Mouse (Mus musculus) kidney, adult 2 months (tissue): ENCODE data around the gene Zscan26. TPM values are rescaled to one million over a fixed set of nuclear protein-coding genes. Genes with fewer than 3 reads are reported as not detected.

ENCODE experiments used
- DNase-seq: peaks from one replicate; pipeline ENCODE4 v3.0.0; 2021
- H3K27ac ChIP-seq: fragments of 200-500 bp; 2 replicates; pipeline ENCODE4 v1.5.1; 2012; ENCODE audit warnings: low read depth, low read length, control low read depth, inconsistent platforms; ENCODE audit not compliant: insufficient read depth
- H3K27me3 ChIP-seq: fragments of 200-500 bp; replicated peaks from 2 replicates; pipeline ENCODE4 v1.6.1; 2012; ENCODE audit warnings: mild to moderate bottlenecking, moderate library complexity, low read length, inconsistent platforms; ENCODE audit not compliant: control insufficient read depth, insufficient read depth
- H3K36me3 ChIP-seq: fragments of 200-500 bp; 2 replicates; pipeline ENCODE4 v1.6.1; 2012; ENCODE audit warnings: mild to moderate bottlenecking, moderate library complexity, low read length, inconsistent platforms; ENCODE audit not compliant: control insufficient read depth, insufficient read depth
- H3K4me1 ChIP-seq: fragments of 200-500 bp; 2 replicates; pipeline ENCODE4 v1.6.1; 2011; ENCODE audit warnings: low read length; ENCODE audit not compliant: control insufficient read depth, insufficient read depth
- H3K4me3 ChIP-seq: fragments of 200-500 bp; 2 replicates; pipeline ENCODE4 v1.5.1; 2011; ENCODE audit warnings: mild to moderate bottlenecking, low read depth, low read length, control low read depth; ENCODE audit not compliant: insufficient read depth
- CTCF ChIP-seq: fragments of 200-500 bp; conservative IDR thresholded peaks from 2 replicates; pipeline ENCODE4 v1.5.1; 2011; ENCODE audit warnings: low read depth, mild to moderate bottlenecking, control low read depth, low read length, moderate library complexity, mixed read lengths; ENCODE audit not compliant: insufficient read depth, insufficient read length
- POLR2A ChIP-seq: fragments of 200-500 bp; IDR thresholded peaks from one replicate; pipeline ENCODE4 v1.6.1; 2011; ENCODE audit warnings: low read depth, low read length, control low read depth
- WGBS: fragments of 180-500 bp; shearing (Covaris S2); methylation state at CpG from one replicate; pipeline ENCODE4 v1.1.7; 2018; 5-methylcytosine and 5-hydroxymethylcytosine counted together
- polyA plus RNA-seq: library from polyadenylated mRNA; depleted of rRNA; stranded (reverse); fragments of >200 nt; gene quantifications from 2 replicates; pipeline ENCODE4 v1.2.3, GENCODE M21; 2012

The Zscan26 gene
- polyA plus RNA-seq, 1 experiment = 14.7 TPM

DNA sequence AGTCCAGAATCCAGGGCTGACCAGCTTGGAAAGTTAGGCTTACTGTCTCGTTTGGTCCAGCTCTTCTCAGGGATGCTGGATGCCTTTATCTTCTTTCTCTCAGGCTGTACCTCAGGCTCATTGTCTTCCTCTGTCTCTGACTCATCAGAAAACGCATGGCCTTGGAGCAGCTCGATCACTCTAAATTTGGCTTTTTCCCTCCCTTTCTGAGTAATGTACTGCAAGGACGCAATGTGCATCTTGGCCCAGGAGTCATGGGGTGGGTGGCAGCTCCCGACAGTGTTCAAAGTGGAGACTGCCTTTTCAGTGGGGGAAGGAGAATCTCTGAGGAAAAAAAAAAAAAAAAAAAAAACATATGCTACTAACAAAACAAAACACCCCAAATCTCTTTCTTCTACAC lies 30.2 kb downstream of the Zscan26 start:
- TF ChIP-seq POLR2A (no peak), CTCF (no peak)
- no peak overlapping the region for H3K27ac ChIP-seq
- no peaks in the 10 kb centered on the region for H3K36me3 ChIP-seq
- DNase-seq = no peak
- no peak overlapping the region for H3K4me3 ChIP-seq
- no peaks in the 10 kb centered on the region for H3K4me1 ChIP-seq
- WGBS = 75% methylated on average over 5 of the region's 5 CpGs
- no peaks in the 10 kb centered on the region for H3K27me3 ChIP-seq

DNA sequence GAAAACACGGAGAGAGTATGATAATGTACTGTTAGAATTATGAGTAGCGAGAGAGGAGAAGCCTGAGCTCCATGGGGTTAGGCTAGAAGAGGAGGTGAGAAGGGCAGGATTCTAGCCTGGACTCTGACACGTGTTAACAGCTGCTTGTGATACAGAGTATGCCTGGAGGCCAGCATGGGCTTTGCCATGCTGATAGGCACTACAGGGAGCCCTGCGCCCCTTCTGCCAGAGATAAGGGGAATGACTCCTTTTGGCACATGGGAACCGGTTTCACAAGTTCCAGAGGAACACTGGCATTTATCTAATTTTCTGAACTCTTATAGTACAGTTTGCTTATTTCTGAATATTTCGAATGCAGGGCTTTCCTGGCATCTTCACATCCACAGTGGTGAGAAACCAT lies 34.7 kb downstream of the Zscan26 start:
- no peaks in the 10 kb centered on the region for H3K4me1 ChIP-seq
- no peaks in the 10 kb centered on the region for H3K36me3 ChIP-seq
- H3K27ac ChIP-seq = no peak overlapping the region
- no peak for DNase-seq
- no peak overlapping the region for H3K4me3 ChIP-seq
- H3K27me3 ChIP-seq = no peaks in the 10 kb centered on the region
- WGBS = 75% methylated on average over 6 of the region's 6 CpGs
- TF ChIP-seq CTCF (no peak), POLR2A (no peak)

DNA sequence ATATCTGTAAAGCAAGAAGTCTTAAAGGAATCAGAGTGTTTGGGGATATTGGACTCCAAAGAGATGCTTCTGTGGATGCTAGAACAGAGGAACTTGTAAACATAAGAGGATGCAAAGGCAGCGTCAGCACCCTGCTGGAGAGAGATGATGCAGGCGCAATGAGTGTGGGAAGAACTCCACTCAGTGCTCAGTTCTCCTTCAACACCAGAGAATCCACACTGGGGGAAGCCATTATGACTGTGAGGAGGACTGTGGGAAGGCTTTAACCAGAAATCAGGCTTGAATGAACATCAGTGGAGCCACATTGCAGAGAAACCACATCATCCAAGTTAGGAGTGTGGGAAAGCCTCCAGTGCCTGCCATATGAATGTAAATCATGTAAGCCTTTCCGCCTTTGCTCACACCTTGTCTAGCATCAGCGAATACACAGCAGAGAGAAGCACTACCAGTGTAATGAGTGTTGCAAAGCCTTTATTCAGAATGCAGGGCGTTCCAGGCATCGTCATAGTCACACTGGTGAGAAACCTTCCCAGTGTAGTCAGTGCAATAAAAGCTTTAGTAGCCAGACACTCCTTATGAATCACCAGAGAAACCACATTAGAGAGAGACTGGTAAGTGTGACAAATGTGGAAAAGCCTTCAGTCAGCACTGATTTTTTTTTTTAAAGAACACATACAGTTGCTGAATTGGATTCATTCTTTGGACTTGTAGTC lies 36.1 kb downstream of the Zscan26 start:
- DNase-seq = no peak
- H3K36me3 ChIP-seq = no peaks in the 10 kb centered on the region
- H3K27ac ChIP-seq = no peak overlapping the region
- H3K4me3 ChIP-seq = no peak overlapping the region
- H3K27me3 ChIP-seq = no peaks in the 10 kb centered on the region
- TF ChIP-seq CTCF (no peak), POLR2A (no peak)
- H3K4me1 ChIP-seq = no peaks in the 10 kb centered on the region
- WGBS = 61% methylated on average over 6 of the region's 6 CpGs

DNA sequence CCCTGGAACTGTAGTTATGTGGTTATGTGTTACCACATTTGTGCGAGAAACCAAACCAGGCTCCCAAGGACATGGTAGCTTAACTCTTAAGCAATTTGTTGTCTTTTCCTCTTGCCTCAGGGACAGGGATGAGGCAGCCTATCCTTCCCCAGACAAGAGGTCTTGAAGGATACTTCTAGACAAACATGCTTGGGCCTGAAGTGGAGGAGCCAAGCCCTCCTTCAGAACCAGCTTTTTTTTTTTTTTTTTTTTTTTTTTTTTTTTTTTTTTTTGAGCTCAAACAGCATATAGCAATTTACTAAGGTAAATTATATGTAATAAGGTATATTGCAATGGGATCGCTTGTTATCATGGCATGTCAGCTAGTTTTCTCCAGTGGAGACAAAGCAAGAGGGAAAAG lies 37.8 kb downstream of the Zscan26 start:
- H3K27me3 ChIP-seq = no peaks in the 10 kb centered on the region
- no peak for TF ChIP-seq CTCF
- no peak for TF ChIP-seq POLR2A
- DNase-seq = no peak
- no peak overlapping the region for H3K4me3 ChIP-seq
- no peak overlapping the region for H3K27ac ChIP-seq
- 96% methylated on average over 2 of the region's 2 CpGs for WGBS
- no peaks in the 10 kb centered on the region for H3K36me3 ChIP-seq
- H3K4me1 ChIP-seq = no peaks in the 10 kb centered on the region

DNA sequence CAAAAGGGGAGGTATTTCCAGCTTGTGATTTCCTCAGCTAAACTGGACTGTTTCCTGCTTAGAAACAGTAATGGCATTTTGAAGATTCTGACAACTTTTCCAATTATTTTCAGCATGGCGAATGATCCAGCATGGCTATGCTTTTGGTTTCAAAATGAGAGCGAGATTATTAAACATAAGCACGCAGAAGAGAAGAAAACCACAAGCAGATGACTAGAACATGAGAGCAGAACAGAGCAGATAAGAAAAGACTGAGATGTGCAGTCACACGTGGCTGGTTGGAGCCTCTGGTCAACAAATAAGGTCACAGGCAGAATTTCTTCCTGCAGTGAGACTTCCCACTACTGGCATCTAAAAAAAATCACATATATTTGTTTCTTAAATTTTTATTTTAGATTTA lies 38.3 kb downstream of the Zscan26 start:
- TF ChIP-seq CTCF (no peak), POLR2A (no peak)
- H3K36me3 ChIP-seq = no peaks in the 10 kb centered on the region
- no peaks in the 10 kb centered on the region for H3K4me1 ChIP-seq
- no peaks in the 10 kb centered on the region for H3K27me3 ChIP-seq
- 77% methylated on average over 4 of the region's 4 CpGs for WGBS
- no peak for DNase-seq
- H3K27ac ChIP-seq = no peak overlapping the region
- no peak overlapping the region for H3K4me3 ChIP-seq

DNA sequence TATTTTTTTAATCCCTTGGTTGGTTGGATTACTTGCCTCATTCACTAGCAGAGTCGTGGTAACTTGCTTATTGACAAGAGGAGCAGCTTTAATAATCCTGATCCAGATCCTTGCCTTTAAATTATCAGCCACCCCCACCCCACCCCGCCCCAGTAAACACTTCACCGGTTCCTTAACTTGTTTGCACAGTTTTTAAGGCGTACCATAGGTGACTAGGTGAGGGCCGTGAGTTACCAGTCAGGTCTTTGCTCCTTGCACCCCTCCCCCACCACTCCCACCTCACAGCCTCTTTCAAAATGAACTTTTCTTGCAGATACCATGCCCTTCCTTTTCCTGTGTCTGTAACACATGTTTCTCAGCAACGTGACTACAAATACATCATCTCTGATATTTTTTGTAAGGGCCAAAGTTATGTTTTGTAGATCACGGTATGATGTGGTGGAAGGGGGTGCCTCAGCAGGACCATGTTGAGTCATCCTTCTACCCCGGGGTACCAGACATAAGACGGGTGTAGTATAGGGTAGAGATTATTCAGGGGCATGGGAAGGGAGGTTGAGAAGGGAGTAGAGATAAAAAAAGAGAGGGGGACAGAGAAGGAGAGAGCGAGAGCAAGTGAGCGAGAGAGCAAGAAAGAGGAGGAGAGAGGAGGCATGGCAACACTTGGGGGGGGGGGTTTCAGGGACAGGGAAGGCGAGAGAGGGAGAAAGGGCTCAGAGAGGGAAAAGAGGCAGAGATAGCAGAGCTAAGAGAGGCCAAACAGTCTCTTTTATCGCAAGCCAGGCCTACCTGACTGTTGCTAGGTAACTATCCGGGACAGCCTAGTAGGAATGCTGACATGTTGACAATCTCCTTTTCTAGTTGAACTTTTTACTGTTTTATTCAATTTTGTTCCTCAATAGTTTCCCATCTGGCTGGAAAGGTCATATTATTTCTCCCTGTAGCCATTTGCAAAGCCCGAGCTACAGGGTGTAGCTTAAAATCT lies 39.0 kb downstream of the Zscan26 start:
- no peak for TF ChIP-seq CTCF
- no peak for TF ChIP-seq POLR2A
- WGBS = 66% methylated on average over 15 of the region's 15 CpGs
- Histone ChIP-seq H3K4me3 (no peak overlapping the region), H3K27me3 (no peaks in the 10 kb centered on the region), H3K4me1 (no peaks in the 10 kb centered on the region), H3K36me3 (no peaks in the 10 kb centered on the region), H3K27ac (no peak overlapping the region)
- DNase-seq = no peak
